Mouse (Mus musculus) CH12.LX (cell line): ENCODE measurements around the gene Rev3l. TPM values are rescaled to one million over a fixed set of nuclear protein-coding genes. Genes with fewer than 3 reads are reported as not detected.

ENCODE experiments used
- DNase-seq: peaks from one replicate; pipeline ENCODE4 v3.0.0-alpha.2; 2013; ENCODE audit errors: extremely low read depth
- H3K27ac ChIP-seq: 2 replicates; pipeline ENCODE4 v1.5.1; 2012; ENCODE audit warnings: low read depth, mild to moderate bottlenecking, control low read depth, moderate library complexity; ENCODE audit not compliant: insufficient read depth
- H3K27me3 ChIP-seq: replicated peaks from 2 replicates; pipeline ENCODE3; 2012; ENCODE audit warnings: inconsistent platforms
- H3K36me3 ChIP-seq, 2 experiments: replicated peaks in 1 of 2; 2 replicates each; pipeline versions ENCODE3 to v1.6.1; 2012; ENCODE audit warnings: inconsistent platforms in 1 of 2, low read length in 1 of 2, mild to moderate bottlenecking in 1 of 2, mixed read lengths in 1 of 2, moderate library complexity in 1 of 2; ENCODE audit not compliant: control insufficient read depth in 1 of 2, insufficient read depth in 1 of 2
- H3K4me1 ChIP-seq, 2 experiments: 2 replicates each; pipeline ENCODE4 v1.6.1; 2012; ENCODE audit warnings: inconsistent platforms in 1 of 2, moderate library complexity in 1 of 2; ENCODE audit not compliant: insufficient read depth in 2 of 2, control insufficient read depth in 1 of 2
- H3K4me2 ChIP-seq: 2 replicates; pipeline ENCODE4 v1.6.1; 2012; ENCODE audit warnings: low read depth, mild to moderate bottlenecking, control low read depth; ENCODE audit not compliant: poor library complexity, insufficient read depth, severe bottlenecking
- H3K4me3 ChIP-seq, 3 experiments: fragments of 150-350 bp in 1 of 3; sonication (generic) in 1 of 3; replicated peaks in 1 of 3; 2 replicates each; pipeline versions ENCODE3 to v1.5.1; 2011 to 2012; ENCODE audit warnings: low read depth in 2 of 3, low read length in 2 of 3, mild to moderate bottlenecking in 2 of 3, moderate library complexity in 2 of 3, control low read depth in 1 of 3, improper control_type of control experiment in 1 of 3, inconsistent platforms in 1 of 3, mixed read lengths in 1 of 3; ENCODE audit not compliant: poor library complexity in 1 of 3
- H3K79me2 ChIP-seq: replicated peaks from 2 replicates; pipeline ENCODE4 v1.6.1; 2012; ENCODE audit warnings: mild to moderate bottlenecking, moderate library complexity; ENCODE audit not compliant: control insufficient read depth, poor library complexity, insufficient read depth, severe bottlenecking; ENCODE audit errors: extremely low read depth
- H3K9ac ChIP-seq: 2 replicates; pipeline ENCODE4 v1.6.1; 2012; ENCODE audit warnings: low read depth, mild to moderate bottlenecking, control low read depth, moderate library complexity; ENCODE audit not compliant: insufficient read depth
- H3K9me3 ChIP-seq: replicated peaks from 2 replicates; pipeline ENCODE3; 2012; ENCODE audit warnings: low read length, inconsistent platforms, mixed read lengths
- CHD1 ChIP-seq: IDR thresholded peaks from 2 replicates; pipeline ENCODE4 v1.6.1; 2012; ENCODE audit warnings: low read depth, low read length, improper control_type of control experiment, inconsistent platforms
- CHD2 ChIP-seq: IDR thresholded peaks from 2 replicates; pipeline ENCODE4 v1.6.1; 2011; ENCODE audit warnings: low read length, improper control_type of control experiment
- CTCF ChIP-seq, 2 experiments: IDR thresholded peaks in 1 of 2; conservative IDR thresholded peaks in 1 of 2; 2 replicates each; pipeline ENCODE4 v1.5.1; 2011 to 2012; ENCODE audit warnings: low read depth in 2 of 2, low read length in 2 of 2, improper control_type of control experiment in 1 of 2, inconsistent platforms in 1 of 2, mild to moderate bottlenecking in 1 of 2, moderate library complexity in 1 of 2
- EP300 ChIP-seq: IDR thresholded peaks from 2 replicates; pipeline ENCODE4 v1.6.1; 2011; ENCODE audit warnings: low read length, improper control_type of control experiment
- GABPA ChIP-seq: IDR thresholded peaks from 2 replicates; pipeline ENCODE4 v1.6.1; 2012; ENCODE audit warnings: low read depth, low read length, improper control_type of control experiment, inconsistent platforms; ENCODE audit not compliant: insufficient replicate concordance
- HCFC1 ChIP-seq: IDR thresholded peaks from 2 replicates; pipeline ENCODE4 v1.6.1; 2012; ENCODE audit warnings: low read depth, mild to moderate bottlenecking, inconsistent platforms, low read length, improper control_type of control experiment
- IRF4 ChIP-seq: IDR thresholded peaks from 2 replicates; pipeline ENCODE4 v1.6.1; 2014; ENCODE audit warnings: low read depth, mild to moderate bottlenecking, inconsistent platforms, low read length, improper control_type of control experiment
- JUN ChIP-seq: IDR thresholded peaks from 2 replicates; pipeline ENCODE4 v1.6.1; 2011; ENCODE audit warnings: low read depth, mild to moderate bottlenecking, low read length, improper control_type of control experiment, moderate library complexity; ENCODE audit not compliant: insufficient read depth
- JUND ChIP-seq: conservative IDR thresholded peaks from 2 replicates; pipeline ENCODE4 v1.6.1; 2011; ENCODE audit warnings: low read depth, low read length, improper control_type of control experiment
- MAFK ChIP-seq: IDR thresholded peaks from 2 replicates; pipeline ENCODE4 v1.6.1; 2011; ENCODE audit warnings: low read length, improper control_type of control experiment; ENCODE audit not compliant: insufficient replicate concordance
- MAZ ChIP-seq: IDR thresholded peaks from 2 replicates; pipeline ENCODE4 v1.6.1; 2012; ENCODE audit warnings: low read depth, mild to moderate bottlenecking, inconsistent platforms, low read length, improper control_type of control experiment, moderate library complexity
- NELFE ChIP-seq: IDR thresholded peaks from 2 replicates; pipeline ENCODE4 v1.6.1; 2011; ENCODE audit warnings: low read depth, low read length, improper control_type of control experiment
- PAX5 ChIP-seq: IDR thresholded peaks from 2 replicates; pipeline ENCODE4 v1.6.1; 2012; ENCODE audit warnings: low read length, inconsistent platforms, mixed read lengths
- POLR2A ChIP-seq: IDR thresholded peaks from 2 replicates; pipeline ENCODE4 v1.6.1; 2011; ENCODE audit warnings: low read depth, mild to moderate bottlenecking, improper control_type of control experiment, low read length
- RAD21 ChIP-seq: IDR thresholded peaks from 2 replicates; pipeline ENCODE4 v1.6.1; 2011; ENCODE audit warnings: low read depth, mild to moderate bottlenecking, low read length, improper control_type of control experiment, moderate library complexity
- RCOR1 ChIP-seq: conservative IDR thresholded peaks from 2 replicates; pipeline ENCODE4 v1.6.1; 2012; ENCODE audit warnings: low read depth, mild to moderate bottlenecking, inconsistent platforms, low read length, improper control_type of control experiment
- SMC3 ChIP-seq: IDR thresholded peaks from 2 replicates; pipeline ENCODE4 v1.6.1; 2011; ENCODE audit warnings: low read depth, low read length, improper control_type of control experiment
- TCF12 ChIP-seq: IDR thresholded peaks from 2 replicates; pipeline ENCODE4 v1.6.1; 2014; ENCODE audit warnings: low read depth, mild to moderate bottlenecking, inconsistent platforms, low read length, improper control_type of control experiment
- UBTF ChIP-seq: IDR thresholded peaks from 2 replicates; pipeline ENCODE4 v1.6.1; 2012; ENCODE audit warnings: low read depth, mild to moderate bottlenecking, inconsistent platforms, low read length, improper control_type of control experiment, moderate library complexity
- USF1 ChIP-seq: IDR thresholded peaks from 2 replicates; pipeline ENCODE4 v1.6.1; 2014; ENCODE audit warnings: low read depth, mild to moderate bottlenecking, inconsistent platforms, low read length, improper control_type of control experiment
- USF2 ChIP-seq: conservative IDR thresholded peaks from 2 replicates; pipeline ENCODE4 v1.6.1; 2011; ENCODE audit warnings: low read depth, low read length, improper control_type of control experiment
- ZC3H11A ChIP-seq: IDR thresholded peaks from 2 replicates; pipeline ENCODE4 v1.6.1; 2012; ENCODE audit warnings: low read depth, mild to moderate bottlenecking, inconsistent platforms, low read length, improper control_type of control experiment
- ZKSCAN1 ChIP-seq: IDR thresholded peaks from 2 replicates; pipeline ENCODE4 v1.6.1; 2012; ENCODE audit warnings: low read depth, inconsistent platforms, low read length, improper control_type of control experiment, borderline replicate concordance
- ZNF384 ChIP-seq: IDR thresholded peaks from 2 replicates; pipeline ENCODE4 v1.6.1; 2012; ENCODE audit warnings: low read depth, low read length, improper control_type of control experiment, inconsistent platforms
- dilution Hi-C: fragments of 300-500 bp; cut with MboI; formaldehyde crosslinking; loops from 2 replicates; pipeline ENCODE4 v1.14.3; 2020; ENCODE audit warnings: low sequenced_read_pairs; ENCODE audit not compliant: extremely low pct_unique_long_range_greater_than_20kb, extremely low pct_ligation_motif_present
- in situ Hi-C: fragments of 300-500 bp; cut with MboI; formaldehyde crosslinking; loops from 3 replicates; pipeline ENCODE4 v1.14.3; 2019; ENCODE audit warnings: low sequenced_read_pairs, low pct_ligation_motif_present, low pct_unique_long_range_greater_than_20kb, mixed read lengths
- polyA plus RNA-seq: library from polyadenylated mRNA; unstranded; fragments of >175 nt; gene quantifications from 2 replicates; pipeline ENCODE4 v1.2.1, GENCODE M21; 2012; ENCODE audit warnings: low read depth; ENCODE audit not compliant: insufficient read length
- total RNA-seq, 2 experiments: library from RNA; depleted of rRNA; stranded (reverse); fragments of 300-350 nt in 1 of 2; fragments of >200 nt in 1 of 2; gene quantifications; 2 replicates each; pipeline ENCODE4 v1.2.3; 2012 to 2014

Rev3l gene
- total and polyA plus RNA-seq, 3 experiments = 11.0 to 18.0 (median 13.9) TPM

DNA sequence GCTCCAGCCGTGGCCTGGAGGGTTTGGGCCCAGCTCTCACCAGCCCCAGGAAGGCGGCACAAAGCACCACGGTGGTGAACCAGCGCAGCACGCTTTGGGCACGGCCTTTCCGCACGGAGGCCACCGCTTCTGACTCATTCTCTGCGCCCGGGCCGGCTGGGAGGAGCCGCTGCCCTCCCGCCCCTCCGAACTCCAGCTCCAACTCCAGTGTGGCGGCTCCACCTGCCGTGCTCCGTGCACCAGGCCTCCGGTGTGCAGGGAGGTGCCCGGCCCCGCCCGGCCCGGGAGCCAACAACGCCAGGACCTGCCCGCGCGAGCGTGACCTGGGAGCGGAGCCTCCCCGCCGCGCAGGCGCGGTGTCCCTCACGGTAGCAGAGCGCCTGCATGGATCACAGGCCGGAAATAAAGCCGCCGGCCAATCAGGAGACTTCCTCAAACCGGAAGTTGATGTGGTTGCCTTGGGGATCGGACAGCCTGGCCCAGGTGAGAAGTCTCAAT is 167.0 kb downstream of the Rev3l start, which contains the start of gene Mfsd4b4 (continued):
- TF ChIP-seq TCF12 = 0 out of 2 replicates have a peak, but pooled peaks have one; percentile 24
- no peak for TF ChIP-seq MAZ
- TF ChIP-seq CHD1 = no peak
- no peak for TF ChIP-seq USF2
- no peak for TF ChIP-seq PAX5
- no peak for TF ChIP-seq EP300
- TF ChIP-seq USF1 = no peak
- TF ChIP-seq POLR2A = peak; percentile 85

DNA sequence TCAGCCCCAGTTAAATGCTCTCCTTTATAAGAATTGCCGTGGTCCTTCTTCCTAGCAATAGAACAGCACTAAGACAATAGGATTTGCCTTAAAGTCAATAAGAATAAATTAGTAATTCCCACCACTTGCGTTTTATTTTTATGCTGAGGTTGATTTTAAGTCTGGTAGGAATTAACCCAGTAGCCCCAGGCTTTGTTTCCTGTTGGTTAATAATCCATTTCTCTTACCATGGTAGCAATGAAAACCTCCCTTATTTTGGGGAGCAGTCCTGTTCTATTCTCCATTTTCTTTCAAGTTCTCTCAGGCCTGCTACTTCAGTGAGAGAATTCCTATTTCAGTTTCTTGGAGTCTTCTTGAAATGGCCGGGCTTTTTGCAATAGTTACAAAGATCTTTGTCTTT is 172.3 kb downstream of the Rev3l start:
- no peak overlapping the region for H3K4me3 ChIP-seq
- no peak overlapping the region for H3K9ac ChIP-seq
- TF ChIP-seq ZNF384 (no peak), UBTF (no peak), CTCF (conservative IDR thresholded peaks at IDR 0.05 in 1 of 2, IDR thresholded peaks at IDR 0.05 in 1 of 2; ENCODE audit: low read depth in 2 of 2, low read length in 2 of 2) (no peak)
- TF ChIP-seq, all 38 proteins: peak for 0
- no peak for DNase-seq
- in situ Hi-C loops = no loop called here
- dilution Hi-C loops = no loop called here
- Histone ChIP-seq H3K27me3 (no peaks in the 10 kb centered on the region), H3K9me3 (no peaks in the 10 kb centered on the region), H3K36me3 (no peaks in the 10 kb centered on the region), H3K4me1 (peaks cover 0 to 9% of the 10 kb centered on the region in 2 experiments; a peak in 2 of 4 replicates), H3K27ac (no peak overlapping the region), H3K4me2 (no peak overlapping the region), H3K79me2 (no peaks in the 10 kb centered on the region)

DNA sequence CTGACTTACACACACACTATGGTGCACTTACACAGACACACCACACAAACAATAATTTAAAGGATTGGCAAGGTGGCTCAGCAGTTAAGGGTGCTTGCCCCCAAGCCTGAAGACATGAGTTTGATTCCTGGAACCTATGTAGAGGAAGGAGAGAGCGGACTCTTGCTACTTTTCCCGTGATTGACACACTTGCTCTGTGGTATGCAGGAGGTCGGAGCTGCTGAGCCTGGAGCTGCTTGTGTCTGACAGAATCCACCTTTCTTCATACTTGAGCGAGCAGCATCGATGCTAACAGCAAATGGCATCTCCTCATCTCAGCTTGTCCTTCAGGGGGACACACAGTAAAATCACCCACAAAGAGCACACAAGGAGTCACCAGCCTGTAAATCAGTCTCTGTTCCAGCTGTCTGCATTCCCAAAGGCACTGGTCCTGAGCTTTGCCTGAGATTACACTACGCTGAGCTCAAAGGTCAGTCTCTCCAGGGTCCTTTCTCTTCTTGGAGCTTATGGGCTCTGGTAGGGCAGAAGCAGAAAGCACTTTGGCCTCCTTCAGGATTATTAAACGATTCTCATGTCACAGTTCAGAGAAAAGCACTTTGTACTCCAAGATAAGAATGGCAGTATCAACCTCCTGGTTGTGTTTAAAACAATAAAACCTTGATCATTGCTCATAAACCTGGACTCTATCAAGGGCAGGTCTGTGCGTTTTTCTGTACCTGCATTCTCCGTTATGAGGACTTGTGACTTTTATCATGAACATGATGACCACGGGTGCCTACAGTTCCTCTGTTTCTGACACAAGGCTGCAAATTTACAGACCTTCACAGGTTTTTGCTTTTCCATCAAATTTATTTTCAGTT is 175.1 kb downstream of the Rev3l start:
- H3K9ac ChIP-seq = no peak overlapping the region
- peaks cover 0 to 9% of the 10 kb centered on the region in 2 experiments; a peak in 2 of 4 replicates for H3K4me1 ChIP-seq
- H3K79me2 ChIP-seq = no peaks in the 10 kb centered on the region
- H3K27ac ChIP-seq = no peak overlapping the region
- no peak for DNase-seq
- dilution Hi-C loops = no loop called here
- no peak overlapping the region for H3K4me2 ChIP-seq
- H3K36me3 ChIP-seq = no peaks in the 10 kb centered on the region
- in situ Hi-C loops = no loop called here
- no peaks in the 10 kb centered on the region for H3K9me3 ChIP-seq
- H3K4me3 ChIP-seq = no peak overlapping the region
- TF ChIP-seq USF2 (no peak), CTCF (conservative IDR thresholded peaks at IDR 0.05 in 1 of 2, IDR thresholded peaks at IDR 0.05 in 1 of 2; ENCODE audit: low read depth in 2 of 2, low read length in 2 of 2) (no peak), RCOR1 (no peak), CHD2 (no peak), TCF12 (no peak), NELFE (no peak), PAX5 (no peak), CHD1 (no peak), HCFC1 (no peak), MAFK (no peak), GABPA (no peak), IRF4 (no peak), ZKSCAN1 (no peak), ZNF384 (no peak), RAD21 (no peak), JUND (no peak), ZC3H11A (no peak), SMC3 (no peak), JUN (no peak)
- no peaks in the 10 kb centered on the region for H3K27me3 ChIP-seq
